Mouse (Mus musculus): Measurements from ENCODE around the gene Spata5. TPM values are rescaled to one million over a fixed set of nuclear protein-coding genes. Genes with fewer than 3 reads are reported as not detected.

Spata5 gene
- total RNA-seq, 2 experiments from 2014 or later = 25.3 to 30.5 TPM

- DNase-seq (ENCODE audit: low spot score in 2 of 2) = no peak
- TF ChIP-seq CTCF (conservative IDR thresholded peaks at IDR 0.05) = no peak
- Histone ChIP-seq H3K27ac (no peak overlapping the region), H3K4me3 (no peak overlapping the region)
These were observed 183.8 kb downstream of the Spata5 start for GRCm38 (mm10) chr3:37603541-37603940.

- H3K4me3 ChIP-seq = peak overlapping the region; percentile 1; the same call in 1 of the 2 replicates
- DNase-seq (ENCODE audit: low spot score in 2 of 2) = no peak
- H3K27ac ChIP-seq = peak overlapping the region; percentile 53; the same call in 1 of the 2 replicates
- no peak for TF ChIP-seq CTCF (conservative IDR thresholded peaks at IDR 0.05)
These were observed 185.5 kb downstream of the Spata5 start for GRCm38 (mm10) chr3:37604976-37605875.

- DNase-seq (ENCODE audit: low spot score in 2 of 2) = no peak
- no peak for TF ChIP-seq CTCF (conservative IDR thresholded peaks at IDR 0.05)
- peak overlapping the region; percentile 1; the same call in 1 of the 2 replicates for H3K4me3 ChIP-seq
- H3K27ac ChIP-seq = peak overlapping the region; percentile 53; the same call in 1 of the 2 replicates
These were observed 186.2 kb downstream of the Spata5 start for GRCm38 (mm10) chr3:37605876-37606238.

- no peak for DNase-seq (ENCODE audit: low spot score in 2 of 2)
- TF ChIP-seq CTCF (conservative IDR thresholded peaks at IDR 0.05) = peak; percentile 65
- Histone ChIP-seq H3K27ac (no peak overlapping the region), H3K4me3 (no peak overlapping the region)
These were observed 189.2 kb downstream of the Spata5 start for GRCm38 (mm10) chr3:37608926-37609325.

GRCm38 (mm10) chr3:37610670-37611069 is 191.0 kb downstream of the Spata5 start:
- H3K27ac ChIP-seq = no peak overlapping the region

GRCm38 (mm10) chr3:37613722-37614121 is 194.0 kb downstream of the Spata5 start:
- no peak overlapping the region for H3K4me3 ChIP-seq
- no peak overlapping the region for H3K27ac ChIP-seq
- DNase-seq (ENCODE audit: low spot score in 2 of 2) = no peak
- TF ChIP-seq CTCF (conservative IDR thresholded peaks at IDR 0.05) = no peak

More at GRCm38 (mm10) chr3:37610670-37611069, 191.0 kb downstream of the Spata5 start:
- no peak for TF ChIP-seq CTCF (conservative IDR thresholded peaks at IDR 0.05)
- no peak overlapping the region for H3K4me3 ChIP-seq
- no peak for DNase-seq (ENCODE audit: low spot score in 2 of 2)

GRCm38 (mm10) chr3:37614878-37615650 is 195.4 kb downstream of the Spata5 start:
- Histone ChIP-seq H3K27ac (no peak overlapping the region), H3K4me3 (no peak overlapping the region)
- TF ChIP-seq CTCF (conservative IDR thresholded peaks at IDR 0.05) = no peak
- no peak for DNase-seq (ENCODE audit: low spot score in 2 of 2)

- no peak for TF ChIP-seq CTCF (conservative IDR thresholded peaks at IDR 0.05)
- H3K4me3 ChIP-seq = no peak overlapping the region
- H3K27ac ChIP-seq = no peak overlapping the region
- DNase-seq (ENCODE audit: low spot score in 2 of 2) = no peak
These were observed 197.2 kb downstream of the Spata5 start for GRCm38 (mm10) chr3:37616586-37617547.

Other genes with a start within 250 kb of the Spata5 start
- gene Il21, start 187.3 kb upstream of the Spata5 start, total RNA-seq (2021) = under 1 TPM in 1 of 2 experiments, not detected in 1; 0.26 TPM
- 1 to 10 TPM; 6.6 to 6.8 TPM for gene Bbs12, start 107.3 kb upstream of the Spata5 start, total RNA-seq (2021)
- 10 to 100 TPM; 10.9 to 11.1 TPM for gene Cetn4, start 107.2 kb upstream of the Spata5 start, total RNA-seq (2021)
- gene Fgf2, start 71.5 kb upstream of the Spata5 start, total RNA-seq (2021) = 10 to 100 TPM in 1 of 2 experiments, 1 to 10 TPM in 1; 7.7 to 10.0 TPM
- gene Nudt6, start 315 bp downstream of the Spata5 start, total RNA-seq (2021) = 1 to 10 TPM; 5.3 to 5.4 TPM
- 10 to 100 TPM; 12.1 to 13.1 TPM for gene Spry1, start 220.1 kb downstream of the Spata5 start, total RNA-seq (2021)

All from layer of hippocampus, adult 2 months (tissue).